Mouse (Mus musculus) limb, embryonic 15.5 days (tissue): ENCODE results near the gene Sfmbt2. TPM values are rescaled to one million over a fixed set of nuclear protein-coding genes. Genes with fewer than 3 reads are reported as not detected.

Source experiments
- ATAC-seq: fragments of 200-750 bp; cut with Nextera tagmentation; 2 replicates; pipeline ENCODE4 v1.8.0; 2017; ENCODE audit warnings: low read depth, moderate TSS enrichment; ENCODE audit not compliant: insufficient number of reproducible peaks, low FRiP score, low TSS enrichment
- H3K27ac ChIP-seq: fragments of 300-500 bp; sonication (generic); 2 replicates; pipeline ENCODE4 v1.5.1; 2015; ENCODE audit warnings: moderate library complexity, mild to moderate bottlenecking, inconsistent platforms
- H3K27me3 ChIP-seq: fragments of 300-500 bp; sonication (generic); 2 replicates; pipeline ENCODE4 v1.6.1; 2015; ENCODE audit warnings: inconsistent platforms
- H3K36me3 ChIP-seq: fragments of 300-500 bp; sonication (generic); 2 replicates; pipeline ENCODE4 v1.6.1; 2015; ENCODE audit warnings: inconsistent platforms
- H3K4me1 ChIP-seq: fragments of 300-500 bp; sonication (generic); 2 replicates; pipeline ENCODE4 v1.6.1; 2015; ENCODE audit warnings: inconsistent platforms
- H3K4me2 ChIP-seq: fragments of 300-500 bp; sonication (generic); 2 replicates; pipeline ENCODE4 v1.6.1; 2015; ENCODE audit warnings: mild to moderate bottlenecking, inconsistent platforms
- H3K4me3 ChIP-seq: fragments of 300-500 bp; sonication (generic); 2 replicates; pipeline ENCODE4 v1.5.1; 2015; ENCODE audit warnings: mild to moderate bottlenecking, inconsistent platforms
- H3K9ac ChIP-seq: fragments of 300-500 bp; sonication (generic); 2 replicates; pipeline ENCODE4 v1.6.1; 2015; ENCODE audit warnings: inconsistent platforms
- H3K9me3 ChIP-seq: fragments of 300-500 bp; sonication (generic); 2 replicates; pipeline ENCODE4 v1.6.1; 2016; ENCODE audit warnings: inconsistent platforms
- WGBS: fragments of 180-500 bp; shearing (Covaris S2); methylation state at CpG from one replicate; pipeline ENCODE4 v1.1.7; 2015; 5-methylcytosine and 5-hydroxymethylcytosine counted together
- polyA plus RNA-seq: library from polyadenylated mRNA; unstranded; fragments of >200 nt; fragmentation: Nextera tagmentation; extraction: Ambion mirVana; gene quantifications from 2 replicates; pipeline ENCODE4 v1.2.1, GENCODE M21; 2015

The Sfmbt2 gene
- polyA plus RNA-seq, 1 experiment from 2014 or later, result 2.3 TPM

- Histone ChIP-seq H3K9me3 (no peaks in the 10 kb centered on the region), H3K27me3 (peaks cover 4% of the 10 kb centered on the region; the same call in 1 of the 2 replicates), H3K36me3 (no peaks in the 10 kb centered on the region), H3K4me3 (no peak overlapping the region), H3K27ac (no peak overlapping the region), H3K9ac (no peak overlapping the region), H3K4me1 (no peaks in the 10 kb centered on the region), H3K4me2 (no peak overlapping the region)
- WGBS, result 47% methylated on average over 9 of the region's 9 CpGs
- no peak for ATAC-seq
These were observed 71.5 kb downstream of the Sfmbt2 start for GRCm38 (mm10) chr2:10441811-10442210.

- H3K4me1 ChIP-seq, result no peaks in the 10 kb centered on the region
- H3K4me3 ChIP-seq, result no peak overlapping the region
- no peak overlapping the region for H3K4me2 ChIP-seq
- H3K36me3 ChIP-seq, result no peaks in the 10 kb centered on the region
- ATAC-seq, result no peak
- no peak overlapping the region for H3K9ac ChIP-seq
- WGBS, result 57% methylated on average over 3 of the region's 3 CpGs
- H3K9me3 ChIP-seq, result no peaks in the 10 kb centered on the region
- H3K27me3 ChIP-seq, result no peaks in the 10 kb centered on the region
- H3K27ac ChIP-seq, result no peak overlapping the region
These were observed 83.3 kb downstream of the Sfmbt2 start for GRCm38 (mm10) chr2:10453577-10453976.

DNA sequence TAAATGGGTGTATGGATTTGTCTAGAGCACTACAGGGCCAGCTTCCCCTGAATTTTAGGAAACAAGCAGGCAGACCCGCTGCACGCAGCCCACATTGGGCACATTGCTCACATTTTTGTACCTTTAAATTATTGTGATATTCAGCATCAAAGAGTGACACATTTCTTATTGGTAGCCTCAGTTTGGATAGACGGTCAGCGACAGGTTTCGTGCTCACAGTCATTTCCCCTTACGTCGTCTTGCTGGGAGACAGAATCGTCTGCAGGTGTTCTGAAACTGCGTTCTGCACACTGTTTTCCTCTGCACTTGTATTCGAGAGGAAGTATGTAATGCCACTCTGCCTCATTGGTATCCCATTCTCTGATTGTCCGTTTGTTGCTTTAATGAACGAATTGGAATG, 88.0 kb downstream of the Sfmbt2 start:
- 81% methylated on average over 12 of the region's 12 CpGs for WGBS
- no peak overlapping the region for H3K4me2 ChIP-seq
- no peaks in the 10 kb centered on the region for H3K9me3 ChIP-seq
- no peak for ATAC-seq
- H3K27me3 ChIP-seq, result no peaks in the 10 kb centered on the region
- H3K4me1 ChIP-seq, result no peaks in the 10 kb centered on the region
- no peak overlapping the region for H3K27ac ChIP-seq
- no peak overlapping the region for H3K4me3 ChIP-seq
- H3K36me3 ChIP-seq, result no peaks in the 10 kb centered on the region
- no peak overlapping the region for H3K9ac ChIP-seq

DNA sequence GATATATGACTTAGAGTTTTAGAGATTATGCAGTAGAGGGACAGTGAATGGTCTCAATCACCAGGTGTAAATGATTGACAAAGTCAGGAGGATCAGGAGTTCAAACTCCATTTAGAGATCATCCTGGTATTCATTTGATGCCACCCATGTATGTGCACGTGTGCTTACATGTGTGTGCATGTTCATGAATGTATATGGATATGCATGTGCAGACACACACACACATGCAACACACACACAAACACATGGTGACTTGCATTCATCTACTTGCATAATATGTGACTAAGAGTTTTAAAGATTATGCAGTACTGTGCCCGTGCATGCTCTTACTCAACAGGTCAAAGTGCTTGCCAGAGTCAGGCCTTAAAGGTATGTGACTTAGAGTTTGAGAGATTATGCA, 146.2 kb downstream of the Sfmbt2 start:
- no peak overlapping the region for H3K4me3 ChIP-seq
- H3K4me2 ChIP-seq, result no peak overlapping the region

GRCm38 (mm10) chr2:10521719-10522415, 151.6 kb downstream of the Sfmbt2 start:
- no peaks in the 10 kb centered on the region for H3K9me3 ChIP-seq
- no peaks in the 10 kb centered on the region for H3K4me1 ChIP-seq
- H3K9ac ChIP-seq, result no peak overlapping the region
- no peaks in the 10 kb centered on the region for H3K27me3 ChIP-seq
- WGBS, result 19% methylated on average over 5 of the region's 5 CpGs
- H3K36me3 ChIP-seq, result no peaks in the 10 kb centered on the region
- H3K27ac ChIP-seq, result no peak overlapping the region
- H3K4me3 ChIP-seq, result no peak overlapping the region
- ATAC-seq, result no peak
- no peak overlapping the region for H3K4me2 ChIP-seq

More for the DNA sequence above, 146.2 kb downstream of the Sfmbt2 start:
- no peaks in the 10 kb centered on the region for H3K9me3 ChIP-seq
- no peaks in the 10 kb centered on the region for H3K27me3 ChIP-seq
- no peaks in the 10 kb centered on the region for H3K4me1 ChIP-seq
- no peak overlapping the region for H3K9ac ChIP-seq
- WGBS, result 82% methylated on average over 2 of the region's 2 CpGs
- no peak for ATAC-seq
- H3K36me3 ChIP-seq, result no peaks in the 10 kb centered on the region
- no peak overlapping the region for H3K27ac ChIP-seq

DNA sequence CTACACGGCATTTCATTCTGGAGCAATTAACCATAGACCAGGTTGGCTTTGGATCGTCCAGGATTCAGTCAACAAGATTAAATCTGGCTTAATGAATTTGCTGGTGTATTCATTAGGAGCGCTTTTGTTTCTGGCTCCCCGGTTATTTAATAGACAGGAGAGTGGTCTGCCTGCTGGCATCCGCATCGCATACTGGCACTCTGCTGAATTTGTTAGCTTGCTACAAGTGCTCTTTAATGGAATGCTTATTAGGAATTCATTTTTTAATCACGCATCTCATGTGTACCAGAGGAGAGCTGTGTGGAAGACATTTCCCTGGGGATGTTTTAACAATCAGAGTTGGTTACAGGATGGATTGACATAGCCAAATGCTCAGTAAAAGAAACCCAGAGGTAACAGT, 155.3 kb downstream of the Sfmbt2 start:
- H3K4me2 ChIP-seq, result no peak overlapping the region
- 59% methylated on average over 7 of the region's 7 CpGs for WGBS
- no peaks in the 10 kb centered on the region for H3K4me1 ChIP-seq
- H3K27ac ChIP-seq, result no peak overlapping the region
- no peak overlapping the region for H3K4me3 ChIP-seq
- ATAC-seq, result no peak
- no peaks in the 10 kb centered on the region for H3K9me3 ChIP-seq
- no peak overlapping the region for H3K9ac ChIP-seq
- no peaks in the 10 kb centered on the region for H3K36me3 ChIP-seq
- no peaks in the 10 kb centered on the region for H3K27me3 ChIP-seq

GRCm38 (mm10) chr2:10541762-10542161, 171.5 kb downstream of the Sfmbt2 start:
- Histone ChIP-seq H3K4me2 (no peak overlapping the region), H3K4me3 (no peak overlapping the region), H3K4me1 (no peaks in the 10 kb centered on the region), H3K36me3 (no peaks in the 10 kb centered on the region), H3K27me3 (no peaks in the 10 kb centered on the region), H3K27ac (no peak overlapping the region), H3K9ac (no peak overlapping the region), H3K9me3 (no peaks in the 10 kb centered on the region)
- no peak for ATAC-seq
- 72% methylated on average over 4 of the region's 4 CpGs for WGBS

- H3K27ac ChIP-seq, result no peak overlapping the region
- no peaks in the 10 kb centered on the region for H3K36me3 ChIP-seq
- H3K4me2 ChIP-seq, result no peak overlapping the region
- H3K4me3 ChIP-seq, result no peak overlapping the region
- 34% methylated on average over 7 of the region's 7 CpGs for WGBS
- ATAC-seq, result no peak
- no peaks in the 10 kb centered on the region for H3K27me3 ChIP-seq
- no peaks in the 10 kb centered on the region for H3K4me1 ChIP-seq
- H3K9me3 ChIP-seq, result no peaks in the 10 kb centered on the region
- H3K9ac ChIP-seq, result no peak overlapping the region
These were observed 172.1 kb downstream of the Sfmbt2 start for GRCm38 (mm10) chr2:10542388-10542787.

DNA sequence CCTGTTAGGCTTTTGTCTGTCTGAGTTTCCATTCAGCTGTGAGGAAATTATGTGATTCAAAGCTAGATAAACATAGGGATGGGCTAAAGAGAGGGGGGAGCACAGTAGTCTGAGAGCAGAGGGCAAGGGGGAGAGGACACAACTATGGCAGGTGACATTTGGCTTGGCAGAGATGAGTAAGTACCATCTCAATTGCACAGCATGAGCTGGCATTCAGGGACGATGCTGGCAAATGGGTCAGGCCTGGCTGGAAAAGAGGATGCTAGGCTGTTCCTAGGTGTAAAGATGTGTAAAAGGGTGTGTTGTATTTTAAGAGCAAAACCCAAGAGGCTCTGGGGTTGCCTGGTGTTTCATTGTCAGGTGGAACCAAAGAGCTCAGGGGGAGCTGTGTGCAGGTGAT, 188.5 kb downstream of the Sfmbt2 start:
- Histone ChIP-seq H3K9ac (no peak overlapping the region), H3K27ac (no peak overlapping the region), H3K4me1 (no peaks in the 10 kb centered on the region), H3K27me3 (no peaks in the 10 kb centered on the region), H3K36me3 (no peaks in the 10 kb centered on the region), H3K4me2 (no peak overlapping the region), H3K9me3 (no peaks in the 10 kb centered on the region), H3K4me3 (no peak overlapping the region)
- 73% methylated on average over 1 of the region's 1 CpGs for WGBS
- no peak for ATAC-seq

- Histone ChIP-seq H3K4me2 (no peak overlapping the region), H3K4me1 (peaks cover 3% of the 10 kb centered on the region; the same call in 1 of the 2 replicates), H3K27ac (no peak overlapping the region), H3K4me3 (no peak overlapping the region), H3K36me3 (no peaks in the 10 kb centered on the region), H3K27me3 (no peaks in the 10 kb centered on the region), H3K9ac (no peak overlapping the region), H3K9me3 (no peaks in the 10 kb centered on the region)
- ATAC-seq, result no peak
- 80% methylated on average over 3 of the region's 3 CpGs for WGBS
These were observed 195.2 kb downstream of the Sfmbt2 start for GRCm38 (mm10) chr2:10565491-10565890.

DNA sequence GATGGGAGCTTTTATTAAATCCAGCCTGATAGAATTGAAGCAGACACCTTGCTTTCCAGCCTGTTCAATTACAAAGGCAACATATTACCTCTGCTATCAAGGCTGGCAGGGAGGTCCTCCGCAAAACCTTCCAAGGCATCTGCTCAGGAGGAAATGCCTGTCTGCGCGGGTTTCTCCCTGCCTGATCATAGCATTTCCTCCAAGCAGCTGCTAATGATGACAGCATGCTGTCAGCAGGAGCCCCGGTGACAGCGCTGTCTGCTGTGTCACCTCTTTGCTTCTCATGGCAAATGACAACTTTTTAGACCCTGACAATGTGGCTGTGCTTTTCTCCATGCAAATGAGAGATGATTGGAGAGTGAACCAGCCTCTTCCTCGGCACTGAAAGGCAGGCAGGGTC, 199.1 kb downstream of the Sfmbt2 start:
- Histone ChIP-seq H3K9ac (no peak overlapping the region), H3K27ac (no peak overlapping the region), H3K9me3 (no peaks in the 10 kb centered on the region), H3K27me3 (no peaks in the 10 kb centered on the region), H3K36me3 (no peaks in the 10 kb centered on the region), H3K4me1 (peaks cover 3% of the 10 kb centered on the region; the same call in 1 of the 2 replicates), H3K4me2 (no peak overlapping the region), H3K4me3 (no peak overlapping the region)
- 31% methylated on average over 6 of the region's 6 CpGs for whole genome bisulfite sequencing
- ATAC-seq, result no peak

DNA sequence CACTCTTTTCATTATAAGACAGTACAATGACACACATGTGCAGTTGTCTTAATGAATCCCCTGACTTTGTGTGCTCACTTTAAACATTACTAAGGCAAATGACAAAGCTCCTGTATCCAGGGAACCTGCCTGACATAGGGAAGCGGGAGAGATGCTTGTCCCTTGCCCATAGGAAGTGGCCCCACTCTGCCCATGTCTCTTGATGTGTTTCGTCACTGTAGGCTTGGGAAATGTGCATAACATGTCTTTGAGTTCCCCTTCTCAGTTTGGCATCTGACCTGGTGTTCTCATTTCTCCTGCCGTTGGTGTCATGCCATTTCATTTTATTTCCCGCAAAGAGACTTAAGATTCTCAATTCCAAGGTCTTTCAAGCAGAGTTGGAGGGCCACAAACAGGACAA, 202.0 kb downstream of the Sfmbt2 start:
- whole genome bisulfite sequencing, result 82% methylated on average over 4 of the region's 4 CpGs
- Histone ChIP-seq H3K9ac (no peak overlapping the region), H3K27ac (no peak overlapping the region), H3K9me3 (no peaks in the 10 kb centered on the region), H3K27me3 (no peaks in the 10 kb centered on the region), H3K4me3 (no peak overlapping the region), H3K4me2 (no peak overlapping the region), H3K36me3 (no peaks in the 10 kb centered on the region), H3K4me1 (peaks cover 3% of the 10 kb centered on the region; the same call in 1 of the 2 replicates)
- no peak for ATAC-seq
